Mouse (Mus musculus) neural tube, embryonic 11.5 days (tissue): Measurements from ENCODE around the gene Stox2. TPM values are rescaled to one million over a fixed set of nuclear protein-coding genes. Genes with fewer than 3 reads are reported as not detected.

Experiments used
- ATAC-seq: fragments of 200-750 bp; cut with Nextera tagmentation; 2 replicates; pipeline ENCODE4 v1.8.0; 2017; ENCODE audit warnings: moderate number of reproducible peaks, mild to moderate bottlenecking, moderate TSS enrichment, moderate library complexity; ENCODE audit not compliant: insufficient read depth, low FRiP score, low TSS enrichment
- DNase-seq: peaks from one replicate; pipeline ENCODE4 v3.0.0-alpha.2; 2015; ENCODE audit warnings: low spot score
- H3K27ac ChIP-seq: fragments of 300-500 bp; sonication (generic); 2 replicates; pipeline ENCODE4 v1.5.1; 2014; ENCODE audit warnings: low read depth, mild to moderate bottlenecking, low read length
- H3K27me3 ChIP-seq: fragments of 300-500 bp; sonication (generic); 2 replicates; pipeline ENCODE4 v1.6.1; 2014; ENCODE audit warnings: mild to moderate bottlenecking, low read length, mixed read lengths; ENCODE audit not compliant: control insufficient read depth, insufficient read depth
- H3K36me3 ChIP-seq: fragments of 300-500 bp; sonication (generic); 2 replicates; pipeline ENCODE4 v1.6.1; 2014; ENCODE audit warnings: mild to moderate bottlenecking, low read length, moderate library complexity, mixed read lengths; ENCODE audit not compliant: control insufficient read depth, insufficient read depth
- H3K4me1 ChIP-seq: fragments of 300-500 bp; sonication (generic); 2 replicates; pipeline ENCODE4 v1.6.1; 2014; ENCODE audit warnings: low read length, mixed read lengths; ENCODE audit not compliant: control insufficient read depth, insufficient read depth
- H3K4me2 ChIP-seq: fragments of 300-500 bp; sonication (generic); 2 replicates; pipeline ENCODE4 v1.6.1; 2014; ENCODE audit warnings: low read depth, mild to moderate bottlenecking, moderate library complexity
- H3K4me3 ChIP-seq: fragments of 300-500 bp; sonication (generic); 2 replicates; pipeline ENCODE4 v1.5.1; 2014; ENCODE audit warnings: low read depth, low read length
- H3K9ac ChIP-seq: fragments of 300-500 bp; sonication (generic); 2 replicates; pipeline ENCODE4 v1.6.1; 2014; ENCODE audit warnings: mild to moderate bottlenecking, low read length
- H3K9me3 ChIP-seq: fragments of 300-500 bp; sonication (generic); 2 replicates; pipeline ENCODE4 v1.6.1; 2016; ENCODE audit warnings: low read length; ENCODE audit not compliant: control insufficient read depth
- WGBS: fragments of 180-500 bp; shearing (Covaris S2); extraction: QIAGEN DNeasy Blood & Tissue Kit; methylation state at CpG from one replicate; pipeline ENCODE4 v1.1.7; 2014; 5-methylcytosine and 5-hydroxymethylcytosine counted together
- polyA plus RNA-seq: library from polyadenylated mRNA; unstranded; fragments of >200 nt; fragmentation: Nextera tagmentation; extraction: Ambion mirVana; gene quantifications from 2 replicates; pipeline ENCODE4 v1.2.1, GENCODE M21; 2014

Gene Stox2
- polyA plus RNA-seq, 1 experiment from 2014 or later = 27.9 TPM

DNA sequence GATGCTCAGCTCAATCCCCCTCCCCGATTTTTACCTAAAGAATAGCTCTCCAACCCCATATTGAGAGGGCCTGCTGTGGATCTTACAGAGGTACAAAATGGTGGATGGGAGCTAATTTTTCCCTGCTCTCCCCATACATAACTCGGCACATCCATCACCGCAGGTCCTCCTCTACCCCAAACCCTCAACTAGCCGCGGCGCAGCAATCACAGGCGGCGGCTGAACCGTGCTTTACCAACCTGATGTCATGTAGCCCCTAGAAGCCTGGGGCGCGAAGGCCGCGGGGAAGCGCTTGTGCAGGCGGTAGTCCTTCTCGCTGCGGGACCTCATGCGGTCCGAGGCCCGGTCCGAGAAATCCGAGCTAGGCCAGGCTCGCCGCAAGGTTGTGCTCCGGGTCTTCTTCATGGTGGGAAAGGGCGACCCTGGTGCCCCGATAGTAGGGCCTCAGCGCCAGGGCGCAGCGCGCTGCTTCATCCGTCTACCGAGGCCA lies 158.5 kb downstream of the Stox2 start:
- H3K27ac ChIP-seq = peak overlapping the region; percentile 98
- peak overlapping the region; percentile 99 for H3K9ac ChIP-seq
- DNase-seq = peak; percentile 73
- H3K4me1 ChIP-seq = peaks cover 30% of the 10 kb centered on the region
- H3K9me3 ChIP-seq = no peaks in the 10 kb centered on the region
- H3K36me3 ChIP-seq = no peaks in the 10 kb centered on the region
- H3K27me3 ChIP-seq = no peaks in the 10 kb centered on the region
- H3K4me3 ChIP-seq = peak overlapping the region; percentile 94
- ATAC-seq = peak; percentile 4; the same call in 1 of the 2 replicates
- H3K4me2 ChIP-seq = peak overlapping the region; percentile 81
- under 1% methylated on average over 33 of the region's 33 CpGs for WGBS

GRCm38 (mm10) chr8:47287201-47287621 lies 159.0 kb downstream of the Stox2 start:
- WGBS = under 1% methylated on average over 16 of the region's 16 CpGs
- Histone ChIP-seq H3K27me3 (no peaks in the 10 kb centered on the region), H3K4me3 (peak overlapping the region; percentile 94), H3K4me1 (peaks cover 35% of the 10 kb centered on the region), H3K36me3 (no peaks in the 10 kb centered on the region), H3K9me3 (no peaks in the 10 kb centered on the region), H3K9ac (peak overlapping the region; percentile 99), H3K4me2 (peak overlapping the region; percentile 81), H3K27ac (peak overlapping the region; percentile 98)
- no peak for ATAC-seq
- DNase-seq = peak; percentile 55

- DNase-seq (no peak), ATAC-seq (no peak)
- H3K27ac ChIP-seq = no peak overlapping the region
- 71% methylated on average over 12 of the region's 12 CpGs for WGBS
- H3K9me3 ChIP-seq = no peaks in the 10 kb centered on the region
- H3K9ac ChIP-seq = peak overlapping the region; percentile 99
- no peaks in the 10 kb centered on the region for H3K27me3 ChIP-seq
- H3K36me3 ChIP-seq = no peaks in the 10 kb centered on the region
- peak overlapping the region; percentile 94 for H3K4me3 ChIP-seq
- H3K4me1 ChIP-seq = peaks cover 35% of the 10 kb centered on the region
- H3K4me2 ChIP-seq = peak overlapping the region; percentile 81
Measured at GRCm38 (mm10) chr8:47286081-47286700, 160.0 kb downstream of the Stox2 start.

DNA sequence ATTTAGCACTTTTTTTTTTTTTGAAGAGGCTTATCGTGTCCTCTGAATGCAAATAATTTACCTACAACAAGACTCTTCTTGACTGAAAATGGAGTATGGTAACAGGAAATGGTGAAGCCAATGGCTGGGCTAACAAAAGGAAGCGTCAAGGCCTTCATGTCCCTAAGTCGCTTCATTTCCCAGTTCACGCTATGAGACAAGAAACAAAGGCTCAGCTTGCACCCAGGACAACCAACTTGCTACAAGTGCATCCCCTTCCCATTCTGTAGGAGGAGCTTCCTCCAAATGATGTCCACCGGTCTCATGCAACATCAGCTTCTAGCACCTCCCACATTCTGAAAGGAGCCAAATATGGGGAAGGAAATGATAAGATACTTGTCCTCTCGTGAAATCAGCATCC lies 160.7 kb downstream of the Stox2 start:
- H3K27me3 ChIP-seq = no peaks in the 10 kb centered on the region
- H3K4me2 ChIP-seq = peak overlapping the region; percentile 81
- H3K4me3 ChIP-seq = peak overlapping the region; percentile 94
- H3K27ac ChIP-seq = no peak overlapping the region
- WGBS = 54% methylated on average over 6 of the region's 6 CpGs
- H3K9ac ChIP-seq = no peak overlapping the region
- no peaks in the 10 kb centered on the region for H3K36me3 ChIP-seq
- DNase-seq (no peak), ATAC-seq (no peak)
- H3K4me1 ChIP-seq = peaks cover 35% of the 10 kb centered on the region
- no peaks in the 10 kb centered on the region for H3K9me3 ChIP-seq

GRCm38 (mm10) chr8:47284329-47285326 lies 161.5 kb downstream of the Stox2 start:
- Histone ChIP-seq H3K4me3 (peak overlapping the region; percentile 24), H3K4me2 (peak overlapping the region; percentile 81), H3K27ac (peak overlapping the region; percentile 65), H3K4me1 (peaks cover 37% of the 10 kb centered on the region), H3K27me3 (no peaks in the 10 kb centered on the region), H3K9me3 (no peaks in the 10 kb centered on the region), H3K36me3 (no peaks in the 10 kb centered on the region), H3K9ac (0 out of 2 replicates have a peak overlapping the region, but pooled peaks have one; percentile 24)
- ATAC-seq (peak; percentile 21), DNase-seq (peak; percentile 69)
- WGBS = 44% methylated on average over 21 of the region's 21 CpGs

DNA sequence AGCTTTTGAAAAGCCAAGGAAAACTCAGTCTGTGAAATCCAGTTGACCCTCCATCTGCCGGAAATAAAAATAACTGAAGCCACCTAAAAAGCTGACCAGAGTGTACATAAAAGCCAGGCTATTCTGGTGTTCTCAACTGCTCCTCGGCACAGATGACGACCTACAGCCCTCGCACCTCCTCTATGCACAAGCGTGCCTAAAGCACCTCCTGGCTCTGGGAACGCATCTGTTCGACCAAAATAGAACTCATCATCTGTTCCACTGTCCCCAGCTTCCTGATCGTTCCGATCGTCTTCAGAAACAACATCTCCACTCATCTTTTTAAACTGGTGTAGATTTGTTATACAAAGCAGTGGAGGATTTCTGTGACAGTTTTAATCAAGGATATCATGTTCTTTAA lies 166.3 kb downstream of the Stox2 start:
- Histone ChIP-seq H3K27ac (0 out of 2 replicates have a peak overlapping the region, but pooled peaks have one; percentile 23), H3K4me3 (no peak overlapping the region), H3K4me1 (peaks cover 30% of the 10 kb centered on the region), H3K36me3 (no peaks in the 10 kb centered on the region), H3K9ac (no peak overlapping the region), H3K4me2 (no peak overlapping the region), H3K27me3 (no peaks in the 10 kb centered on the region), H3K9me3 (no peaks in the 10 kb centered on the region)
- ATAC-seq (no peak), DNase-seq (no peak)
- 62% methylated on average over 10 of the region's 10 CpGs for WGBS

- Histone ChIP-seq H3K4me1 (peaks cover 20% of the 10 kb centered on the region), H3K27me3 (no peaks in the 10 kb centered on the region), H3K9ac (no peak overlapping the region), H3K36me3 (no peaks in the 10 kb centered on the region), H3K4me3 (no peak overlapping the region), H3K4me2 (no peak overlapping the region), H3K9me3 (no peaks in the 10 kb centered on the region), H3K27ac (no peak overlapping the region)
- DNase-seq (no peak), ATAC-seq (no peak)
- 87% methylated on average over 3 of the region's 3 CpGs for WGBS
Measured at GRCm38 (mm10) chr8:47278211-47278610, 168.0 kb downstream of the Stox2 start.

GRCm38 (mm10) chr8:47268931-47269330 lies 177.2 kb downstream of the Stox2 start:
- ATAC-seq (no peak), DNase-seq (no peak)
- H3K36me3 ChIP-seq = no peaks in the 10 kb centered on the region
- H3K4me3 ChIP-seq = no peak overlapping the region
- no peaks in the 10 kb centered on the region for H3K9me3 ChIP-seq
- 89% methylated on average over 6 of the region's 6 CpGs for whole genome bisulfite sequencing
- H3K27me3 ChIP-seq = no peaks in the 10 kb centered on the region
- H3K4me1 ChIP-seq = no peaks in the 10 kb centered on the region
- no peak overlapping the region for H3K27ac ChIP-seq
- H3K9ac ChIP-seq = no peak overlapping the region
- no peak overlapping the region for H3K4me2 ChIP-seq
